Comparison of ENCODE assay signal across 8 mouse cellular contexts in genomic region chr8:4165852-4166751, GRCm38 (mm10). TPM values are rescaled to one million over a fixed set of nuclear protein-coding genes. Genes with fewer than 3 reads are reported as not detected.
DNase-seq lines count a peak whose midpoint lies in the region; ATAC-seq lines count a peak whose summit lies in the region.

Gene Evi5l, plus strand, starts transcription at chr8:4166567.

- H3K4me1 ChIP-seq in forebrain, embryonic 14.5 days (ENCODE audit: control insufficient read depth, insufficient read depth, low read length) = peaks cover 20% of the 10 kb centered on the region
- H3K4me1 ChIP-seq in neural tube, embryonic 15.5 days = peaks cover 42% of the 10 kb centered on the region

- ATAC-seq in forebrain, embryonic 14.5 days = peak; percentile 98
- ATAC-seq in neural tube, embryonic 15.5 days (ENCODE audit: low FRiP score) = peak; percentile 97

- 0 out of 2 replicates have a peak, but pooled peaks cover 5% of the 10 kb centered on the region for H3K36me3 ChIP-seq in forebrain, embryonic 14.5 days (ENCODE audit: control insufficient read depth, insufficient read depth, low read length)
- no peaks in the 10 kb centered on the region; the same call in 1 of the 2 replicates for H3K36me3 ChIP-seq in neural tube, embryonic 15.5 days

- no peaks in the 10 kb centered on the region for H3K9me3 ChIP-seq in forebrain, embryonic 14.5 days (replicated peaks; ENCODE audit: control insufficient read depth, low read length)
- no peaks in the 10 kb centered on the region for H3K9me3 ChIP-seq in neural tube, embryonic 15.5 days (replicated peaks)

- H3K4me3 ChIP-seq in forebrain, embryonic 14.5 days (ENCODE audit: low read depth, low read length) = peak within 1 kb of the TSS; percentile 81
- H3K4me3 ChIP-seq in neural tube, embryonic 15.5 days (replicated peaks) = peak within 1 kb of the TSS; percentile 94

- H3K27ac ChIP-seq in forebrain, embryonic 14.5 days (ENCODE audit: low read depth, low read length) = peak within 1 kb of the TSS; percentile 63
- H3K27ac ChIP-seq in neural tube, embryonic 15.5 days (replicated peaks) = peak within 1 kb of the TSS; percentile 89

- peak within 1 kb of the TSS; percentile 69 for H3K4me2 ChIP-seq in forebrain, embryonic 14.5 days (ENCODE audit: low read length)
- peak within 1 kb of the TSS; percentile 62 for H3K4me2 ChIP-seq in neural tube, embryonic 15.5 days

- WGBS in forebrain, embryonic 14.5 days = under 1% methylated on average over 51 of the region's 51 CpGs
- 1% methylated on average over 51 of the region's 51 CpGs for WGBS in neural tube, embryonic 15.5 days

- no peaks in the 10 kb centered on the region for H3K27me3 ChIP-seq in forebrain, embryonic 14.5 days (replicated peaks; ENCODE audit: control insufficient read depth, insufficient read depth, low read length)
- H3K27me3 ChIP-seq in neural tube, embryonic 15.5 days (replicated peaks) = no peaks in the 10 kb centered on the region

- intact Hi-C loops in heart, postnatal 14 days (cut with DNase I) = loop anchor here (10.0 kb wide), 2 partner anchors 159 to 449 kb away; partner anchors contain the start of genes Ccl25, Elavl1 and Zfp958

- DNase-seq in ES-CJ7 (ENCODE audit: low read depth, low spot score) = peak; percentile 100
- peak; percentile 99 for DNase-seq in cerebellum, adult 11 months
- DNase-seq in forebrain, embryonic 14.5 days (ENCODE audit: low spot score) = peak; percentile 100
- DNase-seq in heart, postnatal 14 days = peak; percentile 98 to 99
- DNase-seq in layer of hippocampus, adult 11-12 months (ENCODE audit: low spot score) = peak; percentile 99
- peak; percentile 100 for DNase-seq in lung, adult 18-20 months
- peak; percentile 98 for DNase-seq in testis, postnatal 14 days (ENCODE audit: low spot score)

- peak within 1 kb of the TSS; percentile 91 for H3K9ac ChIP-seq in forebrain, embryonic 14.5 days (ENCODE audit: low read length)
- peak within 1 kb of the TSS; percentile 95 for H3K9ac ChIP-seq in neural tube, embryonic 15.5 days (replicated peaks)

RNA-seq across cellular contexts. Expression of gene Evi5l, which starts in this region (rescaled TPM):
- polyA plus RNA-seq in forebrain, embryonic 14.5 days (2014; fragmentation: Nextera tagmentation; extraction: Ambion mirVana) = 45.9 and 70.0 TPM in 2 replicates
- 10 to 100 TPM; 22.2 to 24.5 TPM for total RNA-seq in heart, postnatal 14 days (2021)
- polyA plus RNA-seq in neural tube, embryonic 15.5 days (2015; fragmentation: Nextera tagmentation; extraction: Ambion mirVana) = 90.0 and 107 TPM in 2 replicates

Comparison
In these comparisons a context has a peak if more than half of its experiments do, and no peak if none do; other contexts are left out.
1. Peak in every context shown above with its lines: DNase-seq, ATAC-seq, H3K4me3 ChIP-seq and H3K27ac ChIP-seq.